7 mouse cellular contexts compared by ENCODE assay signal in genomic region chr19:44389507-44389906, GRCm38 (mm10). TPM values are rescaled to one million over a fixed set of nuclear protein-coding genes. Genes with fewer than 3 reads are reported as not detected.
DNase-seq lines count a peak whose midpoint lies in the region; ATAC-seq and TF ChIP-seq lines count a peak whose summit lies in the region.

No protein-coding gene starts in this region.

- H3K9me3 ChIP-seq in limb, embryonic 10.5 days (replicated peaks), result no peaks in the 10 kb centered on the region

- H3K36me3 ChIP-seq in limb, embryonic 10.5 days, result peaks cover 3% of the 10 kb centered on the region; the same call in 1 of the 2 replicates

- intact Hi-C loops in left cerebral cortex, adult 2 months (cut with DNase I), result loop anchor here (2.0 kb wide), 1 partner anchor 17 kb away; the partner anchor contains the start of gene Scd1
- intact Hi-C loops in left cerebral cortex, postnatal 4 days (cut with DNase I), result no loop called here

- peak overlapping the region; percentile 63; the same call in 1 of the 2 replicates for H3K27ac ChIP-seq in left cerebral cortex, adult 2 months
- peak overlapping the region; percentile 93 for H3K27ac ChIP-seq in limb, embryonic 10.5 days

- H3K4me3 ChIP-seq in left cerebral cortex, adult 2 months, result no peak overlapping the region
- no peak overlapping the region for H3K4me3 ChIP-seq in limb, embryonic 10.5 days

- DNase-seq in left cerebral cortex, adult 2 months (ENCODE audit: extremely low spot score in 1 of 2, low spot score in 2 of 2), result no peak
- DNase-seq in left cerebral cortex, postnatal 4 days, result no peak
- peak; percentile 14 for DNase-seq in embryo, embryonic 10.5 days (ENCODE audit: low spot score)
- DNase-seq in limb, embryonic 10.5 days (ENCODE audit: low spot score), result no peak
- peak; percentile 41 to 49 for DNase-seq in natural killer cell, adult 2 months (ENCODE audit: low spot score in 2 of 2)
- no peak for DNase-seq in right cerebral cortex, postnatal 4 days

- TF ChIP-seq CTCF in left cerebral cortex, adult 2 months (IDR thresholded peaks at IDR 0.05), result no peak

- 9% methylated on average over 1 of the region's 1 CpGs for WGBS in limb, embryonic 10.5 days

- H3K27me3 ChIP-seq in limb, embryonic 10.5 days (ENCODE audit: low read depth, poor library complexity, severe bottlenecking), result no peaks in the 10 kb centered on the region

- no peak for ATAC-seq in CD4-positive, CD25-positive, alpha-beta regulatory T cell, adult 4 months

- H3K4me1 ChIP-seq in limb, embryonic 10.5 days, result peaks cover 29% of the 10 kb centered on the region

RNA-seq across cellular contexts. Expression of gene Scd1, which starts 18.2 kb away (rescaled TPM):
- 100 to 1,000 TPM; 133 to 177 TPM for total RNA-seq in left cerebral cortex, adult 2 months (2021)
- total RNA-seq in left cerebral cortex, postnatal 4 days (2021), result 100 to 1,000 TPM in 1 of 2 experiments, 10 to 100 TPM in 1; 89.1 to 102 TPM
- 15.9 and 16.6 TPM in 2 replicates for polyA plus RNA-seq in limb, embryonic 10.5 days (2016; fragmentation: Nextera tagmentation; extraction: Ambion mirVana)
- 1 to 10 TPM in 1 of 2 experiments, not detected in 1; 3.2 TPM for polyA plus RNA-seq in CD4-positive, CD25-positive, alpha-beta regulatory T cell, adult 4 months (2017; shearing (Covaris generic))

RNA-seq across cellular contexts. Expression of gene Scd4, which starts 56.6 kb away (rescaled TPM):
- total RNA-seq in left cerebral cortex, adult 2 months (2021), result 1 to 10 TPM; 2.1 to 2.3 TPM
- 1 to 10 TPM; 1.7 to 2.3 TPM for total RNA-seq in left cerebral cortex, postnatal 4 days (2021)
- polyA plus RNA-seq in limb, embryonic 10.5 days (2016; fragmentation: Nextera tagmentation; extraction: Ambion mirVana), result 0.08 and 0.11 TPM in 2 replicates
- under 1 TPM; 0.42 to 0.59 TPM for polyA plus RNA-seq in CD4-positive, CD25-positive, alpha-beta regulatory T cell, adult 4 months (2017; shearing (Covaris generic))

Comparison
In these comparisons a context has a peak if more than half of its experiments do, and no peak if none do; other contexts are left out.
1. DNase-seq: peak in embryo, embryonic 10.5 days (single experiment) and natural killer cell, adult 2 months (2 of 2); none in left cerebral cortex, adult 2 months (0 of 2), left cerebral cortex, postnatal 4 days (single experiment), limb, embryonic 10.5 days (single experiment) and right cerebral cortex, postnatal 4 days (single experiment).